Comparison of ENCODE assay signal across 9 mouse cellular contexts in genomic region chr10:21668976-21669375, GRCm38 (mm10).
DNase-seq lines count a peak whose midpoint lies in the region; ATAC-seq and TF ChIP-seq lines count a peak whose summit lies in the region.
"Had no signal": no experiment of that assay in that cellular context is flagged by ENCODE, and none has a peak within 500 bp of the region (broad histone marks: within the 10 kb centered on the region; RNA-seq: fewer than 3 reads in every experiment).

No protein-coding gene starts in this region.

- no peaks in the 10 kb centered on the region for H3K36me3 ChIP-seq in hindbrain, embryonic 11.5 days (ENCODE audit: control insufficient read depth, insufficient read depth, low read length)
- no peaks in the 10 kb centered on the region for H3K36me3 ChIP-seq in hindbrain, embryonic 14.5 days (replicated peaks; ENCODE audit: control insufficient read depth, insufficient read depth)
- H3K36me3 ChIP-seq in heart, embryonic 12.5 days: no peaks in the 10 kb centered on the region
- H3K36me3 ChIP-seq in neural tube, embryonic 11.5 days (ENCODE audit: control insufficient read depth, insufficient read depth, low read length): no peaks in the 10 kb centered on the region
- H3K36me3 ChIP-seq in thymus, adult 2 months (ENCODE audit: control insufficient read depth, insufficient read depth, low read length): no peaks in the 10 kb centered on the region

- H3K4me3 ChIP-seq in hindbrain, embryonic 11.5 days (ENCODE audit: low read depth, low read length): no peak overlapping the region
- H3K4me3 ChIP-seq in hindbrain, embryonic 14.5 days (replicated peaks; ENCODE audit: low read length): no peak overlapping the region
- 0 out of 2 replicates have a peak overlapping the region, but pooled peaks have one; percentile 2 for H3K4me3 ChIP-seq in heart, embryonic 12.5 days
- H3K4me3 ChIP-seq in neural tube, embryonic 11.5 days (ENCODE audit: low read depth, low read length): no peak overlapping the region
- H3K4me3 ChIP-seq in thymus, adult 2 months (ENCODE audit: control insufficient read depth, insufficient read depth, low read length): no peak overlapping the region

- no peaks in the 10 kb centered on the region for H3K27me3 ChIP-seq in hindbrain, embryonic 11.5 days (ENCODE audit: control insufficient read depth, insufficient read depth, low read length)
- no peaks in the 10 kb centered on the region for H3K27me3 ChIP-seq in hindbrain, embryonic 14.5 days (ENCODE audit: control insufficient read depth, insufficient read depth, low read length)
- no peaks in the 10 kb centered on the region for H3K27me3 ChIP-seq in heart, embryonic 12.5 days (replicated peaks)
- no peaks in the 10 kb centered on the region for H3K27me3 ChIP-seq in neural tube, embryonic 11.5 days (ENCODE audit: control insufficient read depth, insufficient read depth, low read length)
- no peaks in the 10 kb centered on the region for H3K27me3 ChIP-seq in thymus, adult 2 months (ENCODE audit: control insufficient read depth, insufficient read depth, low read length)
- H3K27me3 ChIP-seq: CH12.LX had no signal

- no peaks in the 10 kb centered on the region for H3K9me3 ChIP-seq in hindbrain, embryonic 11.5 days (ENCODE audit: control insufficient read depth, low read length)
- no peaks in the 10 kb centered on the region for H3K9me3 ChIP-seq in hindbrain, embryonic 14.5 days (ENCODE audit: control insufficient read depth, low read length)
- H3K9me3 ChIP-seq in heart, embryonic 12.5 days (replicated peaks): no peaks in the 10 kb centered on the region
- H3K9me3 ChIP-seq in neural tube, embryonic 11.5 days (ENCODE audit: control insufficient read depth, low read length): no peaks in the 10 kb centered on the region

- H3K4me2 ChIP-seq in hindbrain, embryonic 11.5 days (replicated peaks; ENCODE audit: low read depth, low read length): no peak overlapping the region
- no peak overlapping the region for H3K4me2 ChIP-seq in hindbrain, embryonic 14.5 days (replicated peaks)
- peak overlapping the region; percentile 41; the same call in 1 of the 2 replicates for H3K4me2 ChIP-seq in heart, embryonic 12.5 days
- no peak overlapping the region for H3K4me2 ChIP-seq in neural tube, embryonic 11.5 days (ENCODE audit: low read depth)

- H3K27ac ChIP-seq in hindbrain, embryonic 11.5 days (ENCODE audit: low read depth, low read length): no peak overlapping the region
- H3K27ac ChIP-seq in hindbrain, embryonic 14.5 days: no peak overlapping the region
- no peak overlapping the region for H3K27ac ChIP-seq in heart, embryonic 12.5 days (ENCODE audit: poor library complexity, severe bottlenecking)
- H3K27ac ChIP-seq in neural tube, embryonic 11.5 days (ENCODE audit: low read depth, low read length): no peak overlapping the region
- no peak overlapping the region for H3K27ac ChIP-seq in thymus, adult 2 months (ENCODE audit: control insufficient read depth, insufficient read depth, low read length)

- no peak overlapping the region for H3K9ac ChIP-seq in hindbrain, embryonic 11.5 days (ENCODE audit: low read depth, low read length)
- H3K9ac ChIP-seq in hindbrain, embryonic 14.5 days: no peak overlapping the region
- no peak overlapping the region for H3K9ac ChIP-seq in heart, embryonic 12.5 days
- no peak overlapping the region for H3K9ac ChIP-seq in neural tube, embryonic 11.5 days (ENCODE audit: low read length)

- WGBS in hindbrain, embryonic 11.5 days: 61% methylated on average over 17 of the region's 17 CpGs
- 51% methylated on average over 17 of the region's 17 CpGs for WGBS in hindbrain, embryonic 14.5 days
- WGBS in heart, embryonic 12.5 days: 44% methylated on average over 17 of the region's 17 CpGs
- WGBS in neural tube, embryonic 11.5 days: 68% methylated on average over 17 of the region's 17 CpGs
- 38% methylated on average over 17 of the region's 17 CpGs for WGBS in thymus, adult 2 months

- H3K4me1 ChIP-seq in hindbrain, embryonic 11.5 days (replicated peaks; ENCODE audit: control insufficient read depth, insufficient read depth, low read length): no peaks in the 10 kb centered on the region
- no peaks in the 10 kb centered on the region for H3K4me1 ChIP-seq in hindbrain, embryonic 14.5 days (replicated peaks; ENCODE audit: control insufficient read depth, insufficient read depth, low read length)
- peaks cover 15% of the 10 kb centered on the region for H3K4me1 ChIP-seq in heart, embryonic 12.5 days (replicated peaks)
- no peaks in the 10 kb centered on the region for H3K4me1 ChIP-seq in neural tube, embryonic 11.5 days (ENCODE audit: control insufficient read depth, insufficient read depth, low read length)
- H3K4me1 ChIP-seq in thymus, adult 2 months (replicated peaks; ENCODE audit: control insufficient read depth, insufficient read depth, low read length): no peaks in the 10 kb centered on the region; the same call in 1 of the 2 replicates

- TF ChIP-seq POLR2A in thymus, adult 2 months (IDR thresholded peaks at IDR 0.05; ENCODE audit: control insufficient read depth, extremely low read depth, insufficient read depth, low read length, poor library complexity): no peak

- peak; percentile 30 for DNase-seq in hindbrain, embryonic 11.5 days (ENCODE audit: low spot score)
- no peak for DNase-seq in hindbrain, embryonic 14.5 days (ENCODE audit: low spot score)
- peak; percentile 78 for DNase-seq in kidney, postnatal 14 days
- DNase-seq in neural tube, embryonic 11.5 days (ENCODE audit: low spot score): peak; percentile 43
- no peak for DNase-seq in left cerebral cortex, adult 18-20 months (ENCODE audit: low spot score in 2 of 2)
- no peak for DNase-seq in thymus, adult 2 months
- DNase-seq in thymus, adult 18-20 months: no peak

- no peak for TF ChIP-seq CTCF in thymus, adult 2 months (IDR thresholded peaks at IDR 0.05; ENCODE audit: borderline replicate concordance, control insufficient read depth, extremely low read depth, insufficient read depth, low read length, poor library complexity)

- no peak for ATAC-seq in hindbrain, embryonic 11.5 days (ENCODE audit: low FRiP score)
- ATAC-seq in hindbrain, embryonic 14.5 days (ENCODE audit: low FRiP score): no peak
- no peak for ATAC-seq in heart, embryonic 12.5 days (ENCODE audit: insufficient number of reproducible peaks, low FRiP score)
- no peak for ATAC-seq in neural tube, embryonic 11.5 days (ENCODE audit: insufficient read depth, low FRiP score, low TSS enrichment)

Comparison
In these comparisons a context has a peak if more than half of its experiments do, and no peak if none do; other contexts are left out.
1. DNase-seq: peak in hindbrain, embryonic 11.5 days (single experiment), kidney, postnatal 14 days (single experiment) and neural tube, embryonic 11.5 days (single experiment); none in hindbrain, embryonic 14.5 days (single experiment), left cerebral cortex, adult 18-20 months (0 of 2), thymus, adult 2 months (single experiment) and thymus, adult 18-20 months (0 of 2).